Mouse (Mus musculus): ENCODE measurements around the gene Zfp30.

The Zfp30 gene

DNA sequence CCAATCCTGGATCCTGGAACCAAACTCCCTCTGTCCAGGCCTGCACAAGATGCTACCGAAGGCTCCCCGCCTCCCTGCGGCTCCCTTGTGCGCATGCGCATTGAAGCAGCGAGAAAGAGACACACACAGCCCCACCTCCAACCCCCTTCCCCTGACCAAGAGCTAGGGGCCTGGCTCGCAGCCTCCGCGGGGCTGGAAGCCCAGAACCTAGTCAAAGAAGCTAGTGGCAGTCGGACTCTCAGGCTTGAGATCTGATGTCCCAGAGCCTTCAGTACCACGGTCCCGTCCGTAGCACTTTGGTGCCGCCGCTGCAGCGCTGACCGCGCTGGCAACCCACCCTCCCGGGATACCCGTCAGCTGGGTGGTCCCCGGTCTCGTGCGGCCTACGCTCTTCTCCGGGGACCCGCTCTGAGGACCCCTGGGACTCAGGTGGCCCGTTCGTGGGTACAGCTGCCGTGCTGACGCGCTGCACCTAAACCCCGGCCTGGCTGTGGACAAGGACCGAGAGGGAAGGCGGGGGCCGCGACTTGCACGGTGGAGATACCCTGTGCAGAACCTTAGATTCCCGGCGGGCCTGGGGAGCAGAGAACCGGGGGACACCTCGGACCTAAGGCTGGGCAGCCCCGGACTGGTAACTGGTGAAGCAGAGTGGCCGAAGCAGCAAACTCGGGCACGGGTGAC lies at the start of gene Zfp30:
Gene Zfp30 (plus strand): TSS at position 128 of the 681 bp plus-strand sequence.
- in situ Hi-C loops (cut with MboI, MseI) = no loop called here

DNA sequence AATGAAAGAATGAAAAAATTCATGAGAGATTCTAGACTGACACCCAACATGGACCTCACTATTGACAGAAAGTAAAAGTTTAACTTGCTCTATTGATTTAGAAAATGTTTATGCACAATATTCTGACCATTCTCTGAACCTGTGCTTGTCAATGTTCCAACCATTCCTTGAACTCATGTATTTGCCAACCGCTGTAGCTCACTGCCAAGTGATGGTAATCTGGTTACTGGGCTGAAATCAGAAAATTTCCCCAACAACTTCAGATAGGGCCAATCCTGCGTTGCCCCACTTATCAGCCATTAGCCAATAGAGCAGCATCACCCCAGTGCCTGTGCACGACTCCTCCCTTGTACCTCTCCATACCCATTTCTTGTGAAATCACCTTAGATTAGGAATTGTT lies 41.5 kb upstream of the Zfp30 start:
- in situ Hi-C loops (cut with MboI, MseI) = no loop called here

DNA sequence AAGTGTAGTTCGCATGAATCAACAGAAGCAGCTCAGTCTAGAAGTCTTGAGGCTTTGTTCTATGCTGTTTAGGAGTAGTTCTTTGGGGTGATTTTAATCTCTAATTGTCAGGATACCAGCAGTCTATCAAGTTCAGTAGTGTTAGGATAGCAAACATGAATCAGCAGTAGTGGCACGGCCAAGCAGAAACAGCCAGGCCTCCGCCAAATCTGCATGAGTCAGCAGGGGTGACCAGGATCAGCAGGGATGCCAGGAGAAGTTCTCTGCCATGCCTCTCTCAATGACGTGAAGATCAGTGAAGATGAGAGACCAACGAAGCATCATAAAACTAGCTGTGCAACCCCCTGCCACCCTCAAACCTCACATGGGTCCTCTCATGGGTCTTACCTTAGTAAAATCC lies 23.3 kb upstream of the Zfp30 start:
- in situ Hi-C loops (cut with MboI, MseI) = no loop called here

DNA sequence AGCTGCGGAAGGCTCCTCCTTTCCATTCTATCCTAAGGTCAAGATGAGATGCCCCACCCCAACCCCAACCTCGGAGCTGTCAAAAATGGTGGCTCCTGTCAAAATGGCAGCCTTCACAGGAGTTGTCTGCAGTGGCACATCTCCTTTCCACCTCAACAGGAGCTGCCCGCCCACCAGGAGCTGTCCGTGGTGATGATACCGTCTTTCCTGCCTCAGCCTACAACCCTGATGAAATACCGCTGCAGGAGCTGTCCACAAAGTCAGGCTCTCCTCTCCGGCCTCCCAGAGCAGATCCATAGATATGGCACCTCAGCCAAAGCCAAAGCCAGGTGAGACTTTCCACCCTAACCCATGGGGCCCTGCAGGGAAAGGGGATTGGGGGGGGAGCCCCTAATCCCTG lies 19.1 kb upstream of the Zfp30 start:
- in situ Hi-C loops (cut with MboI, MseI) = loop anchor here (5.0 kb wide), 1 partner anchor 53 kb away; the partner anchor contains the start of gene Zfp790

DNA sequence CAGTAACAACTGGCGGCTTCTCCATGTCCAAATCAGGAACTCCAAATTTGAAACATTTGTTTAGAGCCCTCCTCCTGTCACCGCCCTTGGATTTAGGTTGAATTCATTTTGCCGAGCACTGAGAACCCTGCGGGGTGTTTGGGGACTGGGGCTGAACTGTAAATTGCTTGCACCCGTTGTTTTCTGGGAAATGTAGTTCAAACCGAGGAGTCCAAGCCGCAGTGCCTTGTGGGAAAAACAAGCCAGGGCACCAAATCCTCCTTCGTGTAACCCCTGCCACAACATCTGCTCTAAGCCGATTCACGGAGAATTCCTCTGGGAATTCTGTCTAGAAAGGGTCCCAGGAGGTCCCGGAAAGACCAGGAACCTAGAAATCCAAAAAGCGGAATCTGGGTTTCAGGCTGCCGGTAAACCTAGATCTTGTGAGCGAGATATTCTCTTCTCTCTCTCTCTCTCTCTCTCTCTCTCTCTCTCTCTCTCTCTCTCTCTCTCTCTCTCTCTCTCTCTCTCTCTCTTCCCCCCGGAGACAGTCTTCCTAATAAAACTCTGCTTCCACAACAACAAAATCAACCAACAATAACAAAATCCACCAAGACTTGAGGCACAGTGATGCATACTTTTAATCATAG lies 16.6 kb upstream of the Zfp30 start:
- in situ Hi-C loops (cut with MboI, MseI) = loop anchor here (5.0 kb wide), 1 partner anchor 50 kb away; the partner anchor contains the start of gene Zfp790

DNA sequence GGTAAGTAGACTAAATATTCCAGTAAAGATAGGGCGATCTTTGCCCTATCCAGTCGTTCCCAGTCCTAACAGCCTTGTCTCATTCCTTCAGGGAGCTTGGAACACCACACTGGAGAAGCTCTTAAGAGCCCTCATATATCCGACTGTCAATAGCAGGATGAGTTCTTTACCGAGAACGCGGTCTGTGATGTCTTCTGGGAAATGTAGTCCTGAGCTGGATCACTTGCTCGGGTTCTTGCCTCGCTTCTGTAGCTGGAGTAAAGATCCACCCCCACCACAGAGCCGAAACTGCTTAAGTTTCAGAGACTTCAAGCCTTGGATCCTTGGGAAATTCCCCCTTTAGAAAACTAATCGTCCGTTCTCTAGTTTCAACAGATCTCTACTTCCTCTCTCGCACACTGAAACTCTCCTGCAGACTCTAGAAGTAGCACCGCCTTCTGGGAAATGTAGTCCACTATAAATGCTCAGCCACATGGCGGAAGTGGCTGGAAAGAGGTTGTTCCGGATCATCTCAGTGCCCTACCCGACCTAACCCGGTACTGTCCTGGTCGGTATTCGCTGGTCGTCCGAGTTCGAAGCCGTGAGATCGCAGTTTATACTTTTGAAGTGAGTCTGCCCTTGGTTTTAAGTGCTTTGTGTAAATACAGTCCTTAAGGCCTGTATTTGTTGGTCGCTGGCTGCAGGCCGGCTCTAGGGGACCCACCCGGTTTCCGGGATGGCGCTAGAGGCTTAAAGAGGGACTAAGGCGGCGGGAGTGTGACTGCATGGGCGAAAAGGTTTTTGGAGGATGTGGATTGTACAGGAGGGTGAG lies 15.5 kb upstream of the Zfp30 start, which contains the start of gene Zfp84:
Gene Zfp84 (plus strand): TSS at position 463 of the 811 bp plus-strand sequence.
- in situ Hi-C loops (cut with MboI, MseI) = loop anchor here (5.0 kb wide), 1 partner anchor 49 kb away; the partner anchor contains the start of gene Zfp790

DNA sequence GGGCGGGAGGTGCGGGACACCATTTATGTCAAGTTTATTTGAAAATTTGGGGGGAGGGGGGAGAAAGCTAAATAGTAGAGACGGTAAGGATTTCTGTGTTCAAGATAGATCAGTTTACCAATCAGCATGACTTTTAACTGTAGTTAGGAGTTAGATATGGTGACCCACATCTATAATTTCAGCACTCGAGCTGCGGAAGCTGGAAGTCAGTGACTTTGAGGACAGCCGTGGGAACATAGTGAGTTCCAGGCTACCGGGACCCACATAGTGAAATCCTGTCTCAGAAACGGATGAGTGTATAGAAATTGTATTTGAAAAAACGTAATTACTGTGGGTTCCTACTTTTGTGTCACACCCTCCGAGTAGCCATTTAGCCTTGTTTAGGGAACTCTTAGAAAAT lies 14.8 kb upstream of the Zfp30 start:
- in situ Hi-C loops (cut with MboI, MseI) = loop anchor here (5.0 kb wide), 1 partner anchor 48 kb away; the partner anchor contains the start of gene Zfp790

DNA sequence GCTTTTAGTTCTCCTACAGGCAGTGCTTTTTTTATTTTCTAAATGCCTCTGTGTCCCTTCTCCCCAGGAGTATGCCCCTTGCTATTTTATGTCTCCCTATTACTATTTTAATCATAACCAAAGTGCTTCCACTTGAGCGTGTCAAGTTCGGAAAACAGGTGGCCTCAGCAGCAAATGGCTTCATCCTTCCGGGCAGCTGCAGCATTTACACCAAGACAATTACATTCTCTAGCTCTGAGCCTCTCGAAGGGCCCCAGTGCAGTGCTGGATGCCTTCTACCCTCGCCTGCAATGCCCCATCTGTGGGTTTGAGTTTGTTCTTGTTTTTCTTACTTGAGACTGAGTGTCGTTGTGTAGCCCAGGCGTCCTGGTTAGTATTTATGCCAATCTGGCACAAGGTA lies 10.3 kb upstream of the Zfp30 start:
- in situ Hi-C loops (cut with MboI, MseI) = loop anchor here (5.0 kb wide), 1 partner anchor 134 kb away; the partner anchor contains the start of genes Zfp27 and Zfp383

DNA sequence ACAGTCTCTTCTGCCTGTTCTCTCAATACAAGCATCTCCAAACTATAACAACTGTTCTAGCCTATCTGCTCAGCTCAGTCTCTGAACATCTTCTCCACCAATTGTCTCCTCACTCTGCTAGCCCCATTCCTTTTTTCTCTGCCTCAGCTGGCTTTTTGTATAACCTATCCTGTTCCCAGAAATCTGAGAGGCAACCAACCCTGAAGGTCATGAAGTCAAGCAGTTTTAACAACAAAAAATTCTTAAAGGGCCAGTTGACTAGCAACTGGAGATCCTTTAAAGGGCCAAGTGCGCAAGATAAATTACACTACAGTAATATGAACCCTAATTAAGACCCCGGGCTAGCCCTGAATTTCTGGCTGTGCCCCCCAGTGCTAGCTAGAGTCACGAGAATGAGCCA lies 9.4 kb upstream of the Zfp30 start:
- in situ Hi-C loops (cut with MboI, MseI) = loop anchor here (5.0 kb wide), 1 partner anchor 133 kb away; the partner anchor contains the start of genes Zfp27 and Zfp383

DNA sequence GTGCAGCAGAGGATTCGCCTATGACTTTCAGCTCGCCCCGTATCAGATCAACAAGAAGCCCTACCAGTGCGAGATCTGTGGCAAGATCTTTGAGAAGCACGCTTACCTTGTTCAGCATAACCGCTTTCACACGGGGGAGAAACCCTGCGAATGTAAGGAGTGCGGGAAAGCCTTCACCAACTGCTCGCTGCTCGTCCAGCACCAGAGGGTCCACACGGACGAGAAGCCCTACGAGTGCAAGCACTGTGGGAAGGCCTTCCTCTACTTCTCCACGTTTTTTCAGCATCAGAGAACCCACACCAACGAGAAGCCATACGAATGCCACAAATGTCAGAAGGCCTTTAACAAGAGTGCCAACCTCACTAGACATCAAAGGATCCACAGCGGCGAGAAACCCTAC lies 7.2 kb upstream of the Zfp30 start:
- in situ Hi-C loops (cut with MboI, MseI) = loop anchor here (5.0 kb wide), 1 partner anchor 821 kb away; the partner anchor contains the start of gene Zbtb32

DNA sequence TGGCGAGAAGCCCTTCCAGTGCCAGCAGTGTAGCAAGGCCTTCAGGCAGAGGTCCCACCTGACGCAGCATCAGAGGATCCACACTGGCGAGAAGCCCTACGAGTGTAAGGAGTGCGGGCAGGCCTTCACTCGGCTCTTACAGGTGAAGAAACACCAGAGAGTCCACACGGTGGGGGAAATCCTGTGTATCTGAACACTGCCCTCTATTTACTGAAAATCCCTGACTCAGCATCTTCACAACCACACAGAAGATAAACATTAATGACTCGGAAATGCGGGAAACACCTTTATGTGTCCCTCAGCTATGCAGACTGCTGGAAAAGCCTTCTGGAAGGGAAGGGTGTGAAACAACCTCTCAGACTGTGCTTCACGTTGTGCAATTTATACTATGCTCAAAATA lies 6.4 kb upstream of the Zfp30 start:
- in situ Hi-C loops (cut with MboI, MseI) = loop anchor here (5.0 kb wide), 1 partner anchor 820 kb away; the partner anchor contains the start of gene Zbtb32

DNA sequence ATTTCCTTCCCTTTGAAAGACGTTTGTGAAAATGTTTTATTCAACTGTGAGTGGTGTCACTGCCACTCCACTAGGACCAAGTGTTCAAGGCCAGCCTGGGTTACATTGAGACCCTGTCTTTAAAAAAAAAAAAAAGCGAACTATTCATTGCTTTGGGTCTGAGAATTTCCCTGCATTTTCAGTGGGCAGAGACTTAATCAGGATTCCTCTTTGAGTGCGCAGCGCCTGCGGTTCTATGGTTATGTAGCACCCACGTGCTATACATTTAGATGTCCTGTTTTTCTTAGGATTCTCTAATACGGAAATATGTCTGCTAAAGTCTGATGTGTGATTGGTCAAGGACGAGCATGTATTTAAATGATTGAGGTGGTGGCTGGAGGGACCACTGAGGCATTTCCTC lies 1.2 kb downstream of the Zfp30 start:
- in situ Hi-C loops (cut with MboI, MseI) = loop anchor here (5.0 kb wide), 1 partner anchor 57 kb away; no protein-coding TSS in a partner anchor

DNA sequence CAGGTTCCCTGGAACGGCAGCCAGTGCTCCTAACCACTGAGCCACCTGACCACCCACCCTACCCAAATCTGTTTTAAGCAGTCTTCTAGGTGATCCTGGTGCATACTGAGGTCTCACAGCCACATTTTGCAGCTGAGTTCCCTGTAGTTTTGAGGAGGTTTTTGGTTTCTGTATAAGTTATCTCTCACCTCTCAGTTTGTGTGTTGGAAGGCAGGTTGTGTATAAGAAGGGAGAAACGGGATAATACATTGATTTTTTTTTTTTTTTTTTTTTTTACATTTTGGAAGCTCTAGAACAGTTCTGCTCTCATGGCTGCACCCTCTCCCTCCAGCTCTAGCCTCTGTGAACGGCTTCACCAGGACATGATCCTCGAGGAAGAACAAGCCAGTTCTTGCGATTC lies 2.1 kb downstream of the Zfp30 start:
- in situ Hi-C loops (cut with MboI, MseI) = loop anchor here (5.0 kb wide), 1 partner anchor 56 kb away; no protein-coding TSS in a partner anchor

DNA sequence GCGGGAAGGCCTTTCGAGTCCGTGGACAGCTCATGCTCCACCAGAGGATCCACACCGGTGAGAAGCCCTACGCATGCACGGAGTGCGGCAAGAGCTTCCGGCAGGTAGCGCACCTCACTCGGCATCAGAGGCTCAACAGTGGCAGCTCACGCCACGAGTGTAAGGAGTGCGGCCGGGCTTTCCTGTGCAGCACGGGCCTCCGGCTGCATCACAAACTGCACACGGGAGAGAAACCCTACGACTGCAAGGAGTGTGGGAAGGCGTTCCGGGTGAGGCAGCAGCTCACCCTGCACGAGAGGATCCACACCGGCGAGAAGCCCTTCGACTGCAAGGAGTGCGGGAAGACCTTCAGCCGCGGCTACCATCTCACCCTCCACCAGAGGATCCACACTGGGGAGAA lies 9.1 kb downstream of the Zfp30 start:
- in situ Hi-C loops (cut with MboI, MseI) = no loop called here

DNA sequence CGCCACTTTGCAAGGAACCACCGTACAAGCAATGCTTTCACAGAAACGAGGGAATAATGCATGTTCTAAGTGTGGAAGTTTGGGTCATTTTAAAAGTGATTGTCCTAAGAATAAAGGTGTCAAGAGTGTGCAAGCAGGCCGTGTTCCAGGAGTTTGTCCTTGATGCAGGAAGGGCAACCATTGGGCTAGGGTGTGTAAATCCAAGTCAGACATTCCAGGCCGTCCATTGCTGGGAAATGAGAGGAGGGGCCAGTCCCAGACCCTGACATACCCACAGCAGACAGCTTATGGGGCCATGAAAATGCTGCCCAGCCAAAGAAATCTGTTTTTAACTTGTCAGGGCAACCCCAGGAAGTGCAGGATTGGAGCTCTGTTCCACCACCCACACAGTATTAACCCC lies 23.2 kb downstream of the Zfp30 start:
- in situ Hi-C loops (cut with MboI, MseI) = no loop called here

DNA sequence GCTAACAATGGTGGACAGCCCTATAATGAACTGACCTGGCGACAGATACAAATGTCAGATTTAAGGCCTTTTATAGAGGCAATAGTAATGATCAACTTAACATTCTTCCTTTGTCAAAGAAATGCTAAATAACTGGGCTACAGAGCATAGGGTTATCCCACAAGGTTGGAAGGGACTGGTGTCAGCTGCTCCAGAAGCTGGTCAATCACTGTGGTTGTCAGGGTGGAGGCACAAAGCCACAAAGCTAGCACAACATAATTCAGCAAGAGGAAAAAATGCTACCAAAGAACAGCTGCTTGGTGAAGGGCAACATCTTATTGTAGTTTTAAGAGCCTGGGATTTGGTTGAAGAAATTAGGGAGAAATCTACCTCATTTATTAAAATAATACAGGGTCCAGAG lies 28.4 kb downstream of the Zfp30 start:
- in situ Hi-C loops (cut with MboI, MseI) = no loop called here

DNA sequence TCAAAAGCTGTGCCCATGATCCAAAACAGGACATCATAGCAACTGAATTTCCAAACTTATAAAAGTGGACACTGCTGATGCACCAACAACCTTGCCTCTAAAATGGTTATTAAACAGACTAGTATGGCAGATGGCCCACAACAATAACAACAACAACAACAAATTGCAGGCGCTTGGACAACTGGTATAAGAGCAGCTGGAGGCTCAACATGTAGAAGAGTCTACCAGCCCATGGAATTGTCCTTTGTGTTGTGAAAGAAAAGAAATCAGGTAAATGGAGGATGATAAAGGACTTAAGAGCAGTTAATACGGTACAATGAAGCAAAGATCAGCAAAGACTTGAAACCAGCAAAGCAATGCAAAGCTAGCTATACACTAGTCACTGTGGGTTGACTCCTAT lies 30.6 kb downstream of the Zfp30 start:
- in situ Hi-C loops (cut with MboI, MseI) = no loop called here

DNA sequence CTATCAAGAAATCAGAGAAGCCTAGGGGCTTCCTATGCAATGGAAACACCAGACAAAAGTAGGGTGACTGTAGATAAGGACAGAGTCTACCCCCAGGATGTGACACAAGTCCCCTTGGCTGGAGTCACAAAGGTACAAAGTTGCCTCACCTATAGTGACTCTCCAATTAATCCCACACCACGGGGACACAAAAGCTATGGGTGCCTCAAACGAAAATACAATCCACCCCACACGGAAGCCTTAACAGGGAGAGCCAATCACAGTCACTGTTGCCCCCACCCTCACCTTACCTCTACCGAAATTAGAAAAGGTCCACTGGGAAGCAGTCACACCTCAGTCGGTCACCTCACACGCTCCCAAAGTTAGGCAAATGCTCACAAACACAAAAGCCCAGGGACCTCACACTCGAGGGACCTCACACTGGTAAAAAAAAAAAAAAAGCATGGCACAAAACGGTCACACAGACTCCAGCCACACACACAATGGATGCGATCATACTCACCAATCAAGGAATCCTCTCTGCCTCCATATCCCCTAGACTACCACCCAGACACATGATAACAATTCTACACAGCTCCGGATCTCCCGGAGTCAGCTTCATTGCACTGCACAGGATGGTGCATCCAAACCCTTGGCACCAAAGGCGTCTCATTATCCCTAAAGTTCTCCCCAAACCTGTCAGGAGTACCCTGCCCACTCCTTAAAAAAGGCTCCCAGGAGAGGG lies 31.4 kb downstream of the Zfp30 start:
- in situ Hi-C loops (cut with MboI, MseI) = loop anchor here (5.0 kb wide), 2 partner anchors 42 to 48 kb away; partner anchors contain the start of genes Zfp420 and Zfp84

DNA sequence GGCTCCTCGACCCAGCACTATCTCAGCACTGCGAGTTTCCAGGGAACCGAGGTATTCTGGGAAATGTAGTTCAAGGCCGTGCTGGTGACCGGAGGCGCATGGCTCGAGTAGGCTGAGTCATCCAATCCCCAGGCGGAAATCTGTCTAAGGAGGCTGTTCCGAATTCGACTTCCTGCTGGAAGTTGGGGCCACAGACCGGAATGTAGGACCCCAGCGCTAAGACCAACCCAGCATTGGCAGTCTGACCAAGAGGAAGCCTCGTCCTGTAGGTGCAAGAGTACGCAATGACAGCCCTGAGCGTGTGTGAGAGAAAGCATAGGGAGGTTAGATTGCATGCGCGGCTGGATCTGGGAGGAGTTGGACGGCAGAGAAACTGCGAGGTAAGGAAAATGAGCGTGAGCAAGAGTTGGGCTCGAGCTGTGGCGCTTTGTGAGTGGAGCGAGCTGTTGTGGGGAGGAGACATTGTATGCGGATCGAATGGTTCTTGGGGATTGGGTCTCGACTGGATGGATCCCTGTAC lies 32.2 kb downstream of the Zfp30 start, which contains the start of gene Zfp790:
Gene Zfp790 (plus strand): TSS at position 205 of the 520 bp plus-strand sequence.
- in situ Hi-C loops (cut with MboI, MseI) = loop anchor here (5.0 kb wide), 2 partner anchors 41 to 49 kb away; partner anchors contain the start of genes Zfp420 and Zfp84

DNA sequence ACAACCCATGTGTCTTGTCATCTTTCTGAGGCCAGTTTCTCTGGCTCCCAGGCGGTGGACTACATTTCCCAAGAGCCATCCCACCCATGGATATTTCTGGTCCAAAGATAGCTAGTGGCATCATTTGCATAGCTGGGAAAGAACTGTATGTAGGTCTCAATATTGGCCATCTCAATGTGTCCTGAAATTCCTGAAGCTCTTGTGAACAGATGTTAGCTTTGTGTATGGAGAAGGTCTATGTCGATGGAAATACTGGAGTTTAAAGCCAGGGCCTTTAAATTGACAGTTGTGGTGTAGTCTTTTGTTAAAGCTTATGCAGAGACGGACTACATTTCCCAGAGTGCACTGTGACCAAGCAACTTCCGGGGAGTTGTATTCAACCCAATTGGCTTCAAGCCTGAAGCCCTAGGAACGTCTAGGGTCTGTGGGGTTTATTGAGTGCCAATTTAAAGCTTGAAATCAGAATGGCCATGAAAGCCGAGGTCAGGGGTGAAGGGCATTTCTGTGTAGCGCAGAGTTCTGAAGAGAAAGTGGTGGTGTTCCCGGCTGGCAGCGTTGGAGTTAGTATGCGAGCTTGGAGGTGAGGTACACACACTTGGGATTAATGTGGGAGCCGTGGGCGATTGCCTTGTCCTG lies 34.9 kb downstream of the Zfp30 start:
- in situ Hi-C loops (cut with MboI, MseI) = loop anchor here (5.0 kb wide), 2 partner anchors 39 to 51 kb away; partner anchors contain the start of genes Zfp420 and Zfp84
